In the genomic region with DNA sequence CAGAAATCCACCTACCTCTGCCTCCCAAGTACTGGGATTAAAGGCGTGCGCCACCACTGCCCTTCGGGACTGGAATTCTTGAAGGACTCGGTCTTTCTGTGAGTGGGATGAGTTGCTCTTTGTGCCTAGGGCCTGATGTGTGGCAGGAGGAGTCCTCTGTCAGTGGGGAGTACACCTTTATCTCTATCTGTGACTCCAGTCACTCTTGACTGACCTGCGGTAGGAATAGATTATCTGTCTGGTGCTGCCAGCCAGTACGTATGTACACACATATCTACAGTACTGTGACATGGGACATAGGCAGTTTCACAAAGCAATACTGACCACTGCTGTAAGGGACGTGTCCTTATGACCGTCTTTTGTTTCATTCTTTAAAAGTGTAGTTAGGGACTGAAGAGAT, we compare ENCODE assay signal across 42 mouse cellular contexts. TPM values are rescaled to one million over a fixed set of nuclear protein-coding genes. Genes with fewer than 3 reads are reported as not detected.
"Had no signal": no experiment of that assay in that cellular context is flagged by ENCODE, and none has a peak within 500 bp of the region (broad histone marks: within the 10 kb centered on the region; RNA-seq: fewer than 3 reads in every experiment).

No protein-coding gene starts in this region.

- ATAC-seq: hindbrain, embryonic 16.5 days; hindbrain, postnatal 0 days; inflammation-experienced regulatory T-cells, adult 6 months; intestine, embryonic 15.5 days; intestine, embryonic 16.5 days; intestine, postnatal 0 days had no signal

- H3K36me3 ChIP-seq: heart, embryonic 10.5 days; heart, embryonic 12.5 days; heart, embryonic 13.5 days; heart, embryonic 15.5 days; hindbrain, embryonic 10.5 days; hindbrain, embryonic 12.5 days; hindbrain, embryonic 13.5 days; hindbrain, embryonic 15.5 days; intestine, embryonic 15.5 days; kidney, embryonic 15.5 days had no signal

- H3K4me3 ChIP-seq: heart, embryonic 10.5 days; heart, embryonic 12.5 days; heart, embryonic 13.5 days; heart, embryonic 15.5 days; hindbrain, embryonic 10.5 days; hindbrain, embryonic 12.5 days; hindbrain, embryonic 13.5 days; hindbrain, embryonic 15.5 days; intestine, embryonic 15.5 days; kidney, embryonic 15.5 days; layer of hippocampus, adult 2 months had no signal

- H3K4me2 ChIP-seq: heart, embryonic 11.5 days; heart, embryonic 12.5 days; heart, embryonic 13.5 days; heart, embryonic 15.5 days; hindbrain, embryonic 12.5 days; hindbrain, embryonic 13.5 days; hindbrain, embryonic 14.5 days; hindbrain, embryonic 15.5 days; intestine, embryonic 15.5 days; kidney, embryonic 15.5 days had no signal

- H3K9ac ChIP-seq: heart, embryonic 12.5 days; heart, embryonic 13.5 days; heart, embryonic 15.5 days; hindbrain, embryonic 12.5 days; hindbrain, embryonic 13.5 days; hindbrain, embryonic 14.5 days; hindbrain, embryonic 15.5 days; intestine, embryonic 15.5 days; kidney, embryonic 15.5 days had no signal

- H3K27ac ChIP-seq: heart, embryonic 10.5 days; heart, embryonic 13.5 days; heart, embryonic 15.5 days; hindbrain, embryonic 10.5 days; hindbrain, embryonic 12.5 days; hindbrain, embryonic 13.5 days; hindbrain, embryonic 14.5 days; hindbrain, embryonic 15.5 days; hindbrain, postnatal 0 days; intestine, embryonic 15.5 days; kidney, embryonic 15.5 days; kidney, postnatal 0 days; layer of hippocampus, adult 2 months had no signal

- H3K9me3 ChIP-seq: heart, embryonic 10.5 days; heart, embryonic 12.5 days; heart, embryonic 13.5 days; heart, embryonic 15.5 days; hindbrain, embryonic 10.5 days; hindbrain, embryonic 12.5 days; hindbrain, embryonic 13.5 days; hindbrain, embryonic 15.5 days; intestine, embryonic 15.5 days; kidney, embryonic 15.5 days had no signal

- DNase-seq: heart, postnatal 10 days; heart, postnatal 14 days; heart, postnatal 36 days; heart, postnatal 4 days; kidney, adult 11 months; kidney, adult 18-20 months; kidney, adult 2 months; kidney, adult 8-10 months; kidney, adult 9 months; kidney, postnatal 10 days; kidney, postnatal 14 days; kidney, postnatal 25 days; kidney, postnatal 36 days; kidney, postnatal 4 days; layer of hippocampus, adult 9-11 months; layer of hippocampus, postnatal 36 days had no signal

RNA-seq across cellular contexts. Expression of gene Efna3, which starts 3.1 kb away (rescaled TPM):
- total RNA-seq: heart, postnatal 14 days; heart, postnatal 36 days; hematopoietic stem cell, adult 5-6 weeks had no signal
- polyA plus RNA-seq: inflammation-experienced regulatory T-cells, adult 6 months had no signal

RNA-seq across cellular contexts. Expression of gene Dcst2, which starts 35.9 kb away (rescaled TPM):
- total RNA-seq: heart, postnatal 14 days; heart, postnatal 25 days; heart, postnatal 36 days; hematopoietic stem cell, adult 5-6 weeks had no signal
- polyA plus RNA-seq: heart, embryonic 12.5 days; heart, embryonic 13.5 days; heart, embryonic 14.5 days; heart, embryonic 15.5 days; heart, embryonic 16.5 days had no signal

RNA-seq across cellular contexts. Expression of gene Dcst1, which starts 39.2 kb away (rescaled TPM):
- total RNA-seq: heart, postnatal 25 days; heart, postnatal 36 days; hematopoietic stem cell, adult 5-6 weeks; layer of hippocampus, adult 18-20 months; layer of hippocampus, adult 2 months; layer of hippocampus, postnatal 25 days; layer of hippocampus, postnatal 36 days; left cerebral cortex, adult 18-20 months had no signal
